Mouse (Mus musculus): Measurements from ENCODE around the gene Slc25a25.

The Slc25a25 gene

DNA sequence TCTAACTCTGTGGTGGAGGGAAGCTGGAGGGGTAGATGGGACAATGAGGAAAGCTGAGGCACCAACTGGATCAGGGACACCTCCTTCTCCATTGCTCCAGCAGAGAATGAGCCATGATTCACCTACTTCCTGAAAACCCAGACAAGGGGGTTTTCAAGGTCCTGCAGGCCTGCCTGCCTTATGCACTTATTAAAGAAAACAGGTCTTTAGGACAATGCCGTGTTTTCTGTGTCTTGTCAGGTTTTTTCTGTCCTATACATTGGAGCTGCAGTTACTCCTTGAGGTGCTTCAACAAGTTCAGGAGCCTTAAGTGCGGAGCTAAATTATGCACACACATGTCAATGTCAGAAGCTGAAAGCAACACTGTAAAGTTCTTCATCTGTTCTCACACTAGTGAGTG is 9.7 kb downstream of the Slc25a25 start:
- TF ChIP-seq GATA4 (IDR thresholded peaks at IDR 0.05; ENCODE audit: insufficient replicate concordance, low read length): no peak

DNA sequence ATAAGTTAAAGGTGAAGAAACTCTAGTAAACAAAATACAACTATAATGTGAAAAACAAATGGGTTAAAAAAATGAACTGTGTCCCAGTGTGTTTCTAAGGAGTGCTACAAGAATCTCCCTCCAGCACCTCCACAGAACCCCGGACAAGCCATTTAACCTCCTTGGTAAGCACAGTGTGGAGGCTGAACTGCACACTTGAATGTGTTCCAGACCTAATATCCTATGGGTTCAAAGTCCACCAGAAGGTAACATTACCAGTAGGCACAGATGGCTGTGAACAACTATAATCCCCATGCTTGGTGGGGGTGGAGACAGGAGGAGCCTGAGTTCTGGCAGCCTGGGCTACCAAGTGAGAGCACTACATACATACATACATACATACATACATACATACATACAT is 10.6 kb downstream of the Slc25a25 start:
- no peak for TF ChIP-seq GATA4 (IDR thresholded peaks at IDR 0.05; ENCODE audit: insufficient replicate concordance, low read length)

DNA sequence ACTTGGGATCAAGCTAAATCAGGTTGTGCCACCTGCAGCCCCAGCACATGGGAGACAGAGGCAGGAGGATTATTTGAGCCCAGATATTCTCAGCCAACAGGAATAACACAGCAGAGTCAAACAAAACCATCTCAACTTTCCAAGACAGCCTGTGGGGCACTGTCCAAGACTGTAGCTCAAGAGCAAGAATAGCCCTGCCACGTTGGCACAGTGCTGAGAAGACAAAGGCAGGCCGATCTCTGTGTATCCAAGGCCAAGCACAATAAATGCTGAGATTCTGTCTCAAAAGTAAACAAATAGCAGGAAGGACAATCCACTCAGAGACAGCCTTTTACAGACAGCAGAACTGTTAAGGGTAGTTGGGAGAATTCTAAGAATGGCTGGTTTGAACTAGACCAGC is 11.1 kb downstream of the Slc25a25 start:
- TF ChIP-seq GATA4 (IDR thresholded peaks at IDR 0.05; ENCODE audit: insufficient replicate concordance, low read length): no peak

GRCm38 (mm10) chr2:32439177-32439576 is 12.1 kb downstream of the Slc25a25 start:
- TF ChIP-seq GATA4 (IDR thresholded peaks at IDR 0.05; ENCODE audit: insufficient replicate concordance, low read length): no peak

- no peak for TF ChIP-seq GATA4 (IDR thresholded peaks at IDR 0.05; ENCODE audit: insufficient replicate concordance, low read length)
These were observed 12.5 kb downstream of the Slc25a25 start for GRCm38 (mm10) chr2:32438733-32439132.

DNA sequence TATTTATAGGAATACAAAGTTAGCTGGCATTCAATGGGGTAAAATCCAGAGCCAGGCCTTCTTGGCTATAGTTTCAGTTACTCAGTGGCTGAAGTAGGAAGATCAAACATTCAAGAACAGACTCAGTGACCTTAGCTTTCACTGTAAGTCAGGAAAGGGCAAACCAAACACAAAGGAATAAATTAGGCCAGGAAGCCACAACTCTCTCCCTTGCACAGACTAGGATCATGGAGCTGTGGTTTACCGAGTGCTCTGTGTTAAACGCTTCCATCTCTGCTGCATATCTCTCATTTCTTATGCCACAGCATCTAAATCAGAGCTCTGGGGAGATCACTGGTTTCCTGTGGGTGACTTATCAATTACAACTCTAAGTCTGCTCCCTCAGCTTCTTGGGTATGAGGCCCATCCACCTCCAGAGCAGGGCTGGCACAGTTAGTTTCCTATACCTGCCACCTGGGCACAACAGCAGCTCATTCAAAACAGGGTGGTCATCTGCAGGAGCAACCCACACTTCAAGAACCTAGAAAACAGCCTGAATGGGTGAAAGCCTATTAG is 13.6 kb downstream of the Slc25a25 start:
- TF ChIP-seq GATA4 (IDR thresholded peaks at IDR 0.05; ENCODE audit: insufficient replicate concordance, low read length): no peak

DNA sequence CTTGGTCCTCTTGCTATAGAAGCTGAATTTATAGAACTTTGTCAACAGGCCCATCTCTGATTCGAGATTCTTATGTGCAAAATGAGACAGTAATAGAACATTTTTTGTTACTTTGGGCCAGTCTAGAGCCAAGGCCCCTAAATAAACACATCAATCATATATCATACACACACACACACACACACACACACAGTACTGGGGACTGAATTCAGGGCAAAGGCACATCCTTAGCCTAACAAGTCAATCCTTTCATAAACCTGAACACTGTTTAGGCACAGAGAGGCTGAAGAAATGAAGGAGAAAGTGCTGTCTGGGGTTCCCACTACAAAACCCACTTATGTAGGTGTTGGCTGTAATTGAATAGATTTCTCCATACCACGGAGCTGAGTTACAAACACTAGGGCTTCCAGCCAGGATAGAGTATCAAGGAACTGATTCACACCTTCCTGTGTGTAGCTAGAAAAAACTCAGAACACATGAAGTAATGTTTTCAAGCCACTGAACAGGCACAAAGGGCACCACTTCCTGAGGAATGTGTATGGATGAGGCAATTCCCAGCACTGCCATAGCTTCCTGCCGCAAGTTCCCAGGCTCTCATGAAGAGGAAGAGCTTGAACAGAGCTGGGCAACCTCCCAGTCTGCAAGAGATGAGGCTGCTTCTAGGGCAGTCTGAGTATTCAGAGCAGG is 14.4 kb downstream of the Slc25a25 start:
- no peak for TF ChIP-seq GATA4 (IDR thresholded peaks at IDR 0.05; ENCODE audit: insufficient replicate concordance, low read length)

DNA sequence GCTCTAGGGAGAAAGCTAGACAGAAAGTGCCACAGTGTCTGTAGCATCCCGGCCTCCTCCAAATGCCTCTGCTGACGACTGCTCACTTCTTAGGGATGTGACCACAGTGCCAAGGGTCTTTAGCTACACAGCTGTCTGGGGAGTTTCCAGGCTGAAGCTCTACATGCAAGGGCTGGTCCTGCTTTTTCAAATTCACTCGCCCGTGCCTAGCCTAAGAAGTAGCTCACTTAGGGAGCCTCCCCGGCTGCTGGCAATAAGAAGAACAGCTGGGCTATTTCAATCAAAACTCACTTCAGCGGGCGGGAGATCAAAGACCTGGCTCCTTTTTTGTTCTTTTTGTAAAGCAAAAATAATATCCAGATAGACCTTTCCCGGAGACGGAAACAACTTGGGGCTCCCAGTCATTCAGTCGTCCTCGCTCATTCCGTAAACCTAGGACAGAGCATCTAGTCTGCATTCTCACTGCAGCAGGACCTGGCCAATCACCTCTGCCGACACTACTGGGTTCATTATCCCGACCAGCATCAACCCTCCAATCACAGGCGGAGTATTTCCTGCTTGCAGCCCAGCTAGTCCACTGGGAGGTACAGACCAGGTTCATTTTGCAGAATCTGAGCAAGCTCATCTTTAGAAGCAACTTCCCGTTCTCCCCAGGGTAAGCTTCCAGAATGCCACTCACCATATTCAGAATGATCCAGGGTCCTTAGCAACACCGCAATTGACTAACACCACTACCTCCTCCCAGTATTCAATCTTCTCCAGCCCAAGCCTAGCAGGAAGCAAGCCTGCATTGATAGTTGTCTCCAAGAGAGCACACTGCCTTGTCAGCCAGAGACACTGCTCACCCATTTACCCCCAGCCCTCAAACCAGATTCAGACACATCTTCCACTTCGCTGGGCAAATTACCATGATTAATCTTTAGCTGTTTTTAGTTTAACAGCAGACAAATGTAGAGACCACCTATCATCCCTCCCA is 20.3 kb downstream of the Slc25a25 start:
- no peak for TF ChIP-seq GATA4 (IDR thresholded peaks at IDR 0.05; ENCODE audit: insufficient replicate concordance, low read length)

GRCm38 (mm10) chr2:32429215-32429891 is 21.9 kb downstream of the Slc25a25 start:
- no peak for TF ChIP-seq GATA4 (IDR thresholded peaks at IDR 0.05; ENCODE audit: insufficient replicate concordance, low read length)

- no peak for TF ChIP-seq GATA4 (IDR thresholded peaks at IDR 0.05; ENCODE audit: insufficient replicate concordance, low read length)
These were observed 23.0 kb downstream of the Slc25a25 start for GRCm38 (mm10) chr2:32428262-32428722.

- TF ChIP-seq GATA4 (IDR thresholded peaks at IDR 0.05; ENCODE audit: insufficient replicate concordance, low read length): no peak
These were observed 23.5 kb downstream of the Slc25a25 start for GRCm38 (mm10) chr2:32427720-32428119.

DNA sequence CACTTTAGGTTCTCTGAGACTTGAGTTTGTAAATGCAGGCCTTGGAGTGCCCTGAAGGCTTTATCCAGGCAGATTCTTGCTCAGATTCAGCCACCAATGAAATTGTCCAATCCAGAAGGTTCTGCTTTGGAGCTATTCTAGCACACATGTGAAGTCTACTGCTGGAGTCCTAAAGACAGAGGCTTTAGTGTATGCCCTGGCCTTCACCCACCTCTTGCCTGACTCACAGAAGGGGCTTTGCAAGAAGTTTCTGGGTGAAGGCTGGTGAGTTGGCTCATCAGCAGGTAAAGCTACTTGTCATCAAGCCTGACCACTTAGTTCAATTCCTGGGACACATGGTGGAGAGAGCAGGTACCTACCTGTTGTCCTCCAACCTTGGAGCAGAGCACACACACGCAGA is 25.1 kb downstream of the Slc25a25 start:
- TF ChIP-seq GATA4 (IDR thresholded peaks at IDR 0.05; ENCODE audit: insufficient replicate concordance, low read length): no peak

DNA sequence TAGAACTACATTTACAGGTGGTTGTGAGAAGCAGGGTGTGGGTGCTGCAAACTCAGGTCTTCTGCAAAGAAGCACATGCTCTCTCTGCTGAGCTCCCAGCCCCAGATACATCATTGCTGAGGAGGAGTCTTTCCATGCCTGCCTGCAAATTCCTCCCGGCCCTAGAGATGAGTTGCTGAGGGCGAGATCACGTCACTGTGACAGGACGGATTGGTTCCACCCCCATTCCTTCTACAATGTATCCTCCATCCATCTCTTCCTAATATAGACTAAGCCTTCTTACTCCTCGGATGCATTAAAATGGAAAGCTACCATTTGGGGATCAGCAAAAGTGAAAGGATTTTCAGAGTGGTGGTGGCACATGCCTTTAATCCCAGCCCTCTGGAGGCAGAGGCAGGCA is 25.7 kb downstream of the Slc25a25 start:
- TF ChIP-seq GATA4 (IDR thresholded peaks at IDR 0.05; ENCODE audit: insufficient replicate concordance, low read length): no peak

GRCm38 (mm10) chr2:32424796-32425195 is 26.4 kb downstream of the Slc25a25 start:
- TF ChIP-seq GATA4 (IDR thresholded peaks at IDR 0.05; ENCODE audit: insufficient replicate concordance, low read length): no peak

Measured in liver, adult (tissue).